Mouse (Mus musculus) heart, embryonic 16.5 days (tissue): ENCODE results near the gene Ccdc86. TPM values are rescaled to one million over a fixed set of nuclear protein-coding genes. Genes with fewer than 3 reads are reported as not detected.

ENCODE experiments used
- ATAC-seq: fragments of 200-750 bp; cut with Nextera tagmentation; replicated peaks from 2 replicates; pipeline ENCODE4 v1.8.0; 2017; ENCODE audit warnings: moderate number of reproducible peaks; ENCODE audit not compliant: insufficient read depth, low FRiP score; ENCODE audit errors: extremely low read depth
- H3K27ac ChIP-seq: fragments of 300-500 bp; sonication (generic); 2 replicates; pipeline ENCODE4 v1.5.1; 2014; ENCODE audit warnings: mild to moderate bottlenecking, low read length, control low read depth, moderate library complexity
- H3K27me3 ChIP-seq: fragments of 300-500 bp; sonication (generic); 2 replicates; pipeline ENCODE4 v1.6.1; 2014; ENCODE audit warnings: low read length, mixed read lengths; ENCODE audit not compliant: control insufficient read depth, insufficient read depth
- H3K36me3 ChIP-seq: fragments of 300-500 bp; sonication (generic); 2 replicates; pipeline ENCODE4 v1.6.1; 2014; ENCODE audit not compliant: control insufficient read depth, insufficient read depth
- H3K4me1 ChIP-seq: fragments of 300-500 bp; sonication (generic); 2 replicates; pipeline ENCODE4 v1.6.1; 2014; ENCODE audit warnings: low read length, mixed read lengths; ENCODE audit not compliant: control insufficient read depth, insufficient read depth
- H3K4me2 ChIP-seq: fragments of 300-500 bp; sonication (generic); 2 replicates; pipeline ENCODE4 v1.6.1; 2014; ENCODE audit warnings: low read depth, mild to moderate bottlenecking, control low read depth, low read length
- H3K4me3 ChIP-seq: fragments of 300-500 bp; sonication (generic); 2 replicates; pipeline ENCODE4 v1.5.1; 2014; ENCODE audit warnings: mild to moderate bottlenecking, control low read depth, low read length
- H3K9ac ChIP-seq: fragments of 300-500 bp; sonication (generic); 2 replicates; pipeline ENCODE4 v1.6.1; 2014; ENCODE audit warnings: low read length, control low read depth
- H3K9me3 ChIP-seq: fragments of 300-500 bp; sonication (generic); replicated peaks from 2 replicates; pipeline ENCODE4 v1.6.1; 2016; ENCODE audit warnings: low read length; ENCODE audit not compliant: control insufficient read depth
- WGBS: fragments of 180-500 bp; shearing (Covaris S2); extraction: QIAGEN DNeasy Blood & Tissue Kit; methylation state at CpG from one replicate; pipeline ENCODE4 v1.1.7; 2014; 5-methylcytosine and 5-hydroxymethylcytosine counted together
- polyA plus RNA-seq: library from polyadenylated mRNA; unstranded; fragments of >200 nt; fragmentation: Nextera tagmentation; extraction: Ambion mirVana; gene quantifications from 2 replicates; pipeline ENCODE4 v1.2.1, GENCODE M21; 2015

Gene Ccdc86
- polyA plus RNA-seq, 1 experiment from 2014 or later: 17.7 TPM

- 18% methylated on average over 6 of the region's 6 CpGs for WGBS
- H3K27ac ChIP-seq: peak overlapping the region; percentile 98
- peak overlapping the region; percentile 18; the same call in 1 of the 2 replicates for H3K4me2 ChIP-seq
- H3K9ac ChIP-seq: peak overlapping the region; percentile 54
- no peak overlapping the region for H3K4me3 ChIP-seq
- ATAC-seq: peak; percentile 73
- H3K4me1 ChIP-seq: peaks cover 50% of the 10 kb centered on the region
- no peaks in the 10 kb centered on the region for H3K9me3 ChIP-seq
- H3K36me3 ChIP-seq: peaks cover 19% of the 10 kb centered on the region
- H3K27me3 ChIP-seq: no peaks in the 10 kb centered on the region
Measured at GRCm38 (mm10) chr19:10909087-10909721, 39.9 kb downstream of the Ccdc86 start.

- Histone ChIP-seq H3K4me2 (no peak overlapping the region), H3K9ac (no peak overlapping the region), H3K4me1 (peaks cover 47% of the 10 kb centered on the region), H3K9me3 (no peaks in the 10 kb centered on the region), H3K4me3 (no peak overlapping the region), H3K36me3 (peaks cover 32% of the 10 kb centered on the region), H3K27ac (peak overlapping the region; percentile 98), H3K27me3 (no peaks in the 10 kb centered on the region)
- ATAC-seq: no peak
- 46% methylated on average over 3 of the region's 3 CpGs for WGBS
Measured at GRCm38 (mm10) chr19:10907891-10908290, 41.2 kb downstream of the Ccdc86 start.

GRCm38 (mm10) chr19:10905728-10906000, 43.4 kb downstream of the Ccdc86 start:
- Histone ChIP-seq H3K27me3 (no peaks in the 10 kb centered on the region), H3K4me3 (no peak overlapping the region), H3K9me3 (no peaks in the 10 kb centered on the region), H3K4me1 (peaks cover 43% of the 10 kb centered on the region), H3K36me3 (peaks cover 53% of the 10 kb centered on the region), H3K4me2 (peak overlapping the region; percentile 28), H3K9ac (peak overlapping the region; percentile 70), H3K27ac (peak overlapping the region; percentile 93)
- 32% methylated on average over 5 of the region's 5 CpGs for WGBS
- no peak for ATAC-seq

- Histone ChIP-seq H3K27me3 (no peaks in the 10 kb centered on the region), H3K4me3 (no peak overlapping the region), H3K9ac (peak overlapping the region; percentile 70), H3K9me3 (no peaks in the 10 kb centered on the region), H3K27ac (peak overlapping the region; percentile 93), H3K4me1 (peaks cover 43% of the 10 kb centered on the region), H3K36me3 (peaks cover 58% of the 10 kb centered on the region), H3K4me2 (peak overlapping the region; percentile 28)
- 27% methylated on average over 7 of the region's 7 CpGs for WGBS
- peak; percentile 59 for ATAC-seq
Measured at GRCm38 (mm10) chr19:10904927-10905727, 43.9 kb downstream of the Ccdc86 start.

- Histone ChIP-seq H3K9ac (peak overlapping the region; percentile 44; the same call in 1 of the 2 replicates), H3K27me3 (no peaks in the 10 kb centered on the region), H3K4me2 (no peak overlapping the region), H3K27ac (peak overlapping the region; percentile 93), H3K36me3 (peaks cover 64% of the 10 kb centered on the region), H3K9me3 (no peaks in the 10 kb centered on the region), H3K4me1 (peaks cover 44% of the 10 kb centered on the region), H3K4me3 (no peak overlapping the region)
- no peak for ATAC-seq
- WGBS: 77% methylated on average over 5 of the region's 5 CpGs
Measured at GRCm38 (mm10) chr19:10904512-10904911, 44.6 kb downstream of the Ccdc86 start.

GRCm38 (mm10) chr19:10901046-10901445, 48.0 kb downstream of the Ccdc86 start:
- Histone ChIP-seq H3K9me3 (no peaks in the 10 kb centered on the region), H3K9ac (no peak overlapping the region), H3K36me3 (peaks cover 67% of the 10 kb centered on the region), H3K4me2 (no peak overlapping the region), H3K27me3 (no peaks in the 10 kb centered on the region), H3K4me1 (peaks cover 33% of the 10 kb centered on the region), H3K4me3 (no peak overlapping the region), H3K27ac (no peak overlapping the region)
- no peak for ATAC-seq
- WGBS: 95% methylated on average over 5 of the region's 5 CpGs

GRCm38 (mm10) chr19:10900315-10900714, 48.8 kb downstream of the Ccdc86 start:
- no peak; the same call in 1 of the 2 replicates for ATAC-seq
- peaks cover 62% of the 10 kb centered on the region for H3K36me3 ChIP-seq
- no peak overlapping the region; the same call in 1 of the 2 replicates for H3K9ac ChIP-seq
- H3K27me3 ChIP-seq: no peaks in the 10 kb centered on the region
- no peak overlapping the region for H3K4me2 ChIP-seq
- no peak overlapping the region for H3K4me3 ChIP-seq
- no peaks in the 10 kb centered on the region for H3K9me3 ChIP-seq
- WGBS: 47% methylated on average over 6 of the region's 6 CpGs
- peaks cover 26% of the 10 kb centered on the region for H3K4me1 ChIP-seq
- peak overlapping the region; percentile 20; the same call in 1 of the 2 replicates for H3K27ac ChIP-seq

GRCm38 (mm10) chr19:10897491-10897890, 51.6 kb downstream of the Ccdc86 start:
- peaks cover 38% of the 10 kb centered on the region for H3K36me3 ChIP-seq
- no peaks in the 10 kb centered on the region for H3K27me3 ChIP-seq
- peak overlapping the region; percentile 79 for H3K4me3 ChIP-seq
- ATAC-seq: no peak
- H3K4me2 ChIP-seq: peak overlapping the region; percentile 80
- H3K9ac ChIP-seq: peak overlapping the region; percentile 90
- H3K27ac ChIP-seq: peak overlapping the region; percentile 92
- WGBS: 71% methylated on average over 8 of the region's 8 CpGs
- H3K4me1 ChIP-seq: peaks cover 18% of the 10 kb centered on the region
- H3K9me3 ChIP-seq: no peaks in the 10 kb centered on the region

- Histone ChIP-seq H3K27me3 (no peaks in the 10 kb centered on the region), H3K9ac (peak overlapping the region; percentile 90), H3K4me2 (peak overlapping the region; percentile 80), H3K4me1 (peaks cover 18% of the 10 kb centered on the region), H3K27ac (peak overlapping the region; percentile 92), H3K36me3 (peaks cover 32% of the 10 kb centered on the region), H3K4me3 (peak overlapping the region; percentile 79), H3K9me3 (no peaks in the 10 kb centered on the region)
- ATAC-seq: 0 out of 2 replicates have a peak, but pooled peaks have one; percentile 3
- 39% methylated on average over 7 of the region's 7 CpGs for WGBS
Measured at GRCm38 (mm10) chr19:10896849-10897248, 52.2 kb downstream of the Ccdc86 start.
